In genomic region chr6:6384971-6385370, GRCm38 (mm10) we compare ENCODE assay signal across 27 mouse cellular contexts.
DNase-seq lines count a peak whose midpoint lies in the region; ATAC-seq and TF ChIP-seq lines count a peak whose summit lies in the region.
"Had no signal": no experiment of that assay in that cellular context is flagged by ENCODE, and none has a peak within 500 bp of the region (broad histone marks: within the 10 kb centered on the region; RNA-seq: fewer than 3 reads in every experiment).

No protein-coding gene starts in this region.

- peaks cover 10% of the 10 kb centered on the region for H3K4me1 ChIP-seq in midbrain, embryonic 12.5 days
- H3K4me1 ChIP-seq in midbrain, postnatal 0 days (ENCODE audit: insufficient read depth, low read length): no peaks in the 10 kb centered on the region
- no peaks in the 10 kb centered on the region for H3K4me1 ChIP-seq in hindbrain, embryonic 11.5 days (replicated peaks; ENCODE audit: control insufficient read depth, insufficient read depth, low read length)

- H3K36me3 ChIP-seq in midbrain, embryonic 12.5 days: no peaks in the 10 kb centered on the region
- H3K36me3 ChIP-seq in midbrain, postnatal 0 days (ENCODE audit: insufficient read depth, low read length): no peaks in the 10 kb centered on the region
- H3K36me3 ChIP-seq in hindbrain, embryonic 11.5 days (ENCODE audit: control insufficient read depth, insufficient read depth, low read length): no peaks in the 10 kb centered on the region
- H3K36me3 ChIP-seq: forebrain, embryonic 10.5 days; G1E; hindbrain, embryonic 10.5 days had no signal

- WGBS in midbrain, embryonic 12.5 days: 48% methylated on average over 7 of the region's 7 CpGs
- 44% methylated on average over 7 of the region's 7 CpGs for WGBS in midbrain, postnatal 0 days
- WGBS in hindbrain, embryonic 11.5 days: 70% methylated on average over 7 of the region's 7 CpGs

- intact Hi-C loops in heart, postnatal 14 days (cut with DNase I): no loop called here

- no peak overlapping the region for H3K4me2 ChIP-seq in midbrain, embryonic 12.5 days (replicated peaks)
- no peak overlapping the region for H3K4me2 ChIP-seq in midbrain, postnatal 0 days (ENCODE audit: low read depth, low read length, poor library complexity, severe bottlenecking)
- H3K4me2 ChIP-seq in hindbrain, embryonic 11.5 days (replicated peaks; ENCODE audit: low read depth, low read length): no peak overlapping the region
- H3K4me2 ChIP-seq: forebrain, embryonic 13.5 days; heart, embryonic 11.5 days; hindbrain, embryonic 14.5 days had no signal

- ATAC-seq in midbrain, embryonic 12.5 days (ENCODE audit: low FRiP score, low read depth): peak; percentile 72; the same call in 1 of the 2 replicates
- ATAC-seq in midbrain, postnatal 0 days (ENCODE audit: low FRiP score): no peak
- ATAC-seq in hindbrain, embryonic 11.5 days (ENCODE audit: low FRiP score): no peak
- ATAC-seq: forebrain, embryonic 13.5 days; forebrain, embryonic 16.5 days; hindbrain, postnatal 0 days; Patski had no signal

- peaks cover 5% of the 10 kb centered on the region for H3K27me3 ChIP-seq in midbrain, embryonic 12.5 days
- H3K27me3 ChIP-seq in midbrain, postnatal 0 days (ENCODE audit: insufficient read depth, low read length): no peaks in the 10 kb centered on the region
- H3K27me3 ChIP-seq in hindbrain, embryonic 11.5 days (ENCODE audit: control insufficient read depth, insufficient read depth, low read length): no peaks in the 10 kb centered on the region
- H3K27me3 ChIP-seq: CH12.LX; forebrain, embryonic 13.5 days; Patski had no signal

- no peak for TF ChIP-seq CTCF in midbrain, postnatal 0 days (IDR thresholded peaks at IDR 0.05)

- H3K9ac ChIP-seq in midbrain, embryonic 12.5 days (replicated peaks): no peak overlapping the region
- H3K9ac ChIP-seq in midbrain, postnatal 0 days (replicated peaks; ENCODE audit: low read length, poor library complexity, severe bottlenecking): no peak overlapping the region
- H3K9ac ChIP-seq in hindbrain, embryonic 11.5 days (ENCODE audit: low read depth, low read length): no peak overlapping the region
- H3K9ac ChIP-seq: forebrain, embryonic 13.5 days; hindbrain, embryonic 14.5 days had no signal

- H3K9me3 ChIP-seq in midbrain, embryonic 12.5 days: no peaks in the 10 kb centered on the region
- H3K9me3 ChIP-seq in midbrain, postnatal 0 days (ENCODE audit: low read length): no peaks in the 10 kb centered on the region
- H3K9me3 ChIP-seq in hindbrain, embryonic 11.5 days (ENCODE audit: control insufficient read depth, low read length): no peaks in the 10 kb centered on the region
- H3K9me3 ChIP-seq: forebrain, embryonic 10.5 days; forebrain, embryonic 13.5 days; G1E; hindbrain, embryonic 10.5 days had no signal

- no peak overlapping the region for H3K4me3 ChIP-seq in midbrain, embryonic 12.5 days
- H3K4me3 ChIP-seq in midbrain, postnatal 0 days (ENCODE audit: low read depth, low read length): no peak overlapping the region
- H3K4me3 ChIP-seq in hindbrain, embryonic 11.5 days (ENCODE audit: low read depth, low read length): no peak overlapping the region
- H3K4me3 ChIP-seq: forebrain, embryonic 10.5 days; forebrain, embryonic 13.5 days; hindbrain, embryonic 10.5 days had no signal

- no peak overlapping the region for H3K27ac ChIP-seq in midbrain, embryonic 12.5 days (replicated peaks)
- no peak overlapping the region for H3K27ac ChIP-seq in midbrain, postnatal 0 days (ENCODE audit: low read depth, low read length)
- H3K27ac ChIP-seq in hindbrain, embryonic 11.5 days (ENCODE audit: low read depth, low read length): no peak overlapping the region
- H3K27ac ChIP-seq: forebrain, embryonic 10.5 days; forebrain, embryonic 13.5 days; hindbrain, embryonic 10.5 days; hindbrain, embryonic 14.5 days; hindbrain, postnatal 0 days had no signal

- peak; percentile 39 for DNase-seq in heart, adult 11 months
- DNase-seq in heart, postnatal 14 days: no peak
- no peak for DNase-seq in midbrain, postnatal 0 days (ENCODE audit: low spot score)
- DNase-seq in retina, postnatal 1 day: peak; percentile 26
- no peak for DNase-seq in retina, embryonic 14.5 days (ENCODE audit: low spot score)
- no peak for DNase-seq in hindbrain, embryonic 11.5 days (ENCODE audit: low spot score)
- DNase-seq: adrenal gland, postnatal 10 days; adrenal gland, postnatal 36 days; B cell, adult 2 months; cerebellum, adult 11 months; cerebellum, adult 2 months; cerebellum, adult 9-11 months; cerebellum, postnatal 25 days; gastrocnemius, postnatal 10 days; gastrocnemius, postnatal 36 days; heart, postnatal 36 days had no signal

Comparison
In these comparisons a context has a peak if more than half of its experiments do, and no peak if none do; other contexts are left out.
1. DNase-seq: peak in heart, adult 11 months (single experiment) and retina, postnatal 1 day (single experiment); none in heart, postnatal 14 days (0 of 2), midbrain, postnatal 0 days (single experiment), retina, embryonic 14.5 days (single experiment) and hindbrain, embryonic 11.5 days (single experiment).